Mouse (Mus musculus) ES-E14 (cell line): Measurements from ENCODE around the gene Wnt9a.

Experiments used
- CHD2 ChIP-seq: IDR thresholded peaks from 2 replicates; pipeline ENCODE4 v1.6.1; 2014; ENCODE audit warnings: mild to moderate bottlenecking, low read depth, low read length, inconsistent platforms
- MAFK ChIP-seq: IDR thresholded peaks from 2 replicates; pipeline ENCODE4 v1.6.1; 2014; ENCODE audit warnings: mild to moderate bottlenecking, low read depth, low read length, inconsistent platforms; ENCODE audit not compliant: insufficient read depth

DNA sequence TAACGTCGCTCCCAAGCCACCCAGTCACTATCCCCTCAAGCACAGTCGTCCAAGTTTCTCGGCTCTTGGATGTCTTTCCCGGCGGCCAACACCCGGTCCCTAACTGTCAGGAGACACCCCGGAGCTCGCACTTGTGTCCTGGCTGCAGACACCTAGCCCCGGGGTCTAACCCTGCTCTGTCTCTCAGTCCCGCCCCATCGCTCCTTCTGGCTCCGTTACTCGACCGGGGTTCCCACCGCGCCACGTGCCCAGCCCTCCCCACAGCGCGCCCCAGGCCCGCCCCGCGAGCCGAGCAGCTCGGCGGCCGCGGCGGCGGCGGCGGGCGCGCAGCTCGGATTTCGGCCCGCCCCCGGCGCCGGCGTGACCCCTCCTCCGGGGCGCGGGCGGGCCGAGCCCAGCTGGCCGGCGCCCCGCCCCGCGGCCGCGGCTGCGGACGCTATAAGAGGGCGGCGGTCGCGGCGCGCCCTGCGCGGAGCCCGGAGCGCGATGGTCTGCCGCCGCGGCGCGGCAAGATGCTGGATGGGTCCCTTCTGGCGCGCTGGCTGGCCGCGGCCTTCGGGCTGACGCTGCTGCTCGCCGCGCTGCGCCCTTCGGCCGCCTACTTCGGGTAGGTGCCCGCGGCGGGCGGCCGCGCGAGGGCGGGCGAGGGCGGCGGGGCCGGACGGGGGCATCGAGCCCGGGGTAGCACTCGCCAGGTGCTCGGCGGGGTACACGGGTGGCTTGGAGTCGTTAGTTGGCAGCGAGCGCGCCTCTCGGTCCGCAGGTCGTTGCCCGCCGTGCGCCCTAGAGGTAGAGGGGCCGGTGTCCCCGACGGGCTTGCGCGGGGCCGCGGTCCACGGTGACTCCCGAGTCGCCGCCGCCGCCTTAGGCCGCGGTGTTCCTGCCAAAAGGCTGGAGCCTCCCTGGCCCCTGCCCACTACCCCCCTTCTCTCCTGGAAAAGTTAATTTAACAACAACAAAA is at the start of gene Wnt9a:
- no peak for TF ChIP-seq CHD2
- TF ChIP-seq MAFK, result no peak
